Mouse (Mus musculus) small intestine, adult 2 months (tissue): Measurements from ENCODE around the gene Zfhx3. TPM values are rescaled to one million over a fixed set of nuclear protein-coding genes. Genes with fewer than 3 reads are reported as not detected.

ENCODE experiments used
- H3K27ac ChIP-seq: fragments of 200-500 bp; 2 replicates; pipeline ENCODE4 v1.5.1; 2012; ENCODE audit warnings: low read depth, low read length, control low read depth, inconsistent platforms; ENCODE audit not compliant: insufficient read depth
- H3K27me3 ChIP-seq: fragments of 200-500 bp; 2 replicates; pipeline ENCODE4 v1.6.1; 2012; ENCODE audit warnings: mild to moderate bottlenecking, moderate library complexity, low read length, inconsistent platforms; ENCODE audit not compliant: control insufficient read depth, insufficient read depth
- H3K36me3 ChIP-seq: fragments of 200-500 bp; 2 replicates; pipeline ENCODE4 v1.6.1; 2012; ENCODE audit warnings: mild to moderate bottlenecking, low read length, control low read depth, inconsistent platforms; ENCODE audit not compliant: control insufficient read depth, insufficient read depth
- H3K4me1 ChIP-seq: fragments of 200-500 bp; 2 replicates; pipeline ENCODE4 v1.6.1; 2012; ENCODE audit warnings: low read length, inconsistent platforms, mixed read lengths; ENCODE audit not compliant: control insufficient read depth, insufficient read depth, insufficient read length
- H3K4me3 ChIP-seq: fragments of 200-500 bp; 2 replicates; pipeline ENCODE4 v1.5.1; 2012; ENCODE audit warnings: low read depth, mild to moderate bottlenecking, control low read depth, inconsistent platforms, low read length, moderate library complexity
- CTCF ChIP-seq: fragments of 200-500 bp; IDR thresholded peaks from 2 replicates; pipeline ENCODE4 v1.5.1; 2012; ENCODE audit warnings: low read depth, mild to moderate bottlenecking, control low read depth, inconsistent platforms, low read length, moderate library complexity, mixed read lengths; ENCODE audit not compliant: insufficient replicate concordance, insufficient read length; ENCODE audit errors: extremely low read depth
- POLR2A ChIP-seq: fragments of 200-500 bp; IDR thresholded peaks from 2 replicates; pipeline ENCODE4 v1.6.1; 2012; ENCODE audit warnings: low read depth, mild to moderate bottlenecking, control low read depth, inconsistent platforms, low read length, moderate library complexity
- WGBS: fragments of 180-500 bp; shearing (Covaris S2); methylation state at CpG from one replicate; pipeline ENCODE4 v1.1.7; 2018; 5-methylcytosine and 5-hydroxymethylcytosine counted together
- polyA plus RNA-seq: library from polyadenylated mRNA; depleted of rRNA; stranded (reverse); fragments of >200 nt; gene quantifications from 2 replicates; pipeline ENCODE4 v1.2.3, GENCODE M21; 2012

Zfhx3 gene
- polyA plus RNA-seq, 1 experiment = 2.0 TPM

GRCm38 (mm10) chr8:108991395-108991794, 1049.0 kb downstream of the Zfhx3 start:
- H3K27me3 ChIP-seq = no peaks in the 10 kb centered on the region
- TF ChIP-seq CTCF (no peak), POLR2A (no peak)
- WGBS = 88% methylated on average over 5 of the region's 5 CpGs
- no peaks in the 10 kb centered on the region for H3K36me3 ChIP-seq
- no peak overlapping the region for H3K27ac ChIP-seq
- H3K4me1 ChIP-seq = no peaks in the 10 kb centered on the region
- no peak overlapping the region for H3K4me3 ChIP-seq

GRCm38 (mm10) chr8:108993718-108994117, 1051.3 kb downstream of the Zfhx3 start:
- H3K27ac ChIP-seq = no peak overlapping the region
- no peak for TF ChIP-seq POLR2A
- no peak for TF ChIP-seq CTCF
- no peaks in the 10 kb centered on the region for H3K27me3 ChIP-seq
- no peaks in the 10 kb centered on the region for H3K4me1 ChIP-seq
- whole genome bisulfite sequencing = 19% methylated on average over 2 of the region's 2 CpGs
- no peaks in the 10 kb centered on the region for H3K36me3 ChIP-seq
- no peak overlapping the region for H3K4me3 ChIP-seq

- H3K4me3 ChIP-seq = no peak overlapping the region
- H3K27ac ChIP-seq = no peak overlapping the region
- WGBS = 60% methylated on average over 2 of the region's 2 CpGs
- no peaks in the 10 kb centered on the region for H3K36me3 ChIP-seq
- TF ChIP-seq CTCF = no peak
- no peak for TF ChIP-seq POLR2A
- no peaks in the 10 kb centered on the region for H3K4me1 ChIP-seq
- no peaks in the 10 kb centered on the region for H3K27me3 ChIP-seq
These were observed 1051.7 kb downstream of the Zfhx3 start for GRCm38 (mm10) chr8:108994187-108994586.

GRCm38 (mm10) chr8:108994880-108995279, 1052.4 kb downstream of the Zfhx3 start:
- no peak overlapping the region for H3K4me3 ChIP-seq
- H3K27ac ChIP-seq = no peak overlapping the region
- TF ChIP-seq CTCF (no peak), POLR2A (no peak)
- no peaks in the 10 kb centered on the region for H3K4me1 ChIP-seq
- no peaks in the 10 kb centered on the region for H3K27me3 ChIP-seq
- WGBS = 90% methylated on average over 5 of the region's 5 CpGs
- no peaks in the 10 kb centered on the region for H3K36me3 ChIP-seq

- WGBS = 24% methylated on average over 3 of the region's 3 CpGs
- H3K4me3 ChIP-seq = no peak overlapping the region
- no peak overlapping the region for H3K27ac ChIP-seq
- no peaks in the 10 kb centered on the region for H3K4me1 ChIP-seq
- H3K27me3 ChIP-seq = no peaks in the 10 kb centered on the region
- H3K36me3 ChIP-seq = no peaks in the 10 kb centered on the region
- TF ChIP-seq CTCF (no peak), POLR2A (no peak)
These were observed 1054.9 kb downstream of the Zfhx3 start for GRCm38 (mm10) chr8:108997334-108997733.

GRCm38 (mm10) chr8:108999297-109000249, 1057.1 kb downstream of the Zfhx3 start:
- Histone ChIP-seq H3K27me3 (no peaks in the 10 kb centered on the region), H3K36me3 (no peaks in the 10 kb centered on the region), H3K4me1 (no peaks in the 10 kb centered on the region), H3K4me3 (no peak overlapping the region), H3K27ac (no peak overlapping the region)
- TF ChIP-seq CTCF (no peak), POLR2A (no peak)
- 82% methylated on average over 15 of the region's 15 CpGs for WGBS

GRCm38 (mm10) chr8:109001031-109001430, 1058.6 kb downstream of the Zfhx3 start:
- no peak overlapping the region for H3K4me3 ChIP-seq
- H3K4me1 ChIP-seq = no peaks in the 10 kb centered on the region
- no peaks in the 10 kb centered on the region for H3K27me3 ChIP-seq
- no peak overlapping the region for H3K27ac ChIP-seq
- whole genome bisulfite sequencing = 91% methylated on average over 9 of the region's 9 CpGs
- H3K36me3 ChIP-seq = no peaks in the 10 kb centered on the region
- no peak for TF ChIP-seq POLR2A
- TF ChIP-seq CTCF = no peak
